Mouse (Mus musculus): ENCODE measurements around the gene Ly6g5b. TPM values are rescaled to one million over a fixed set of nuclear protein-coding genes. Genes with fewer than 3 reads are reported as not detected.

The Ly6g5b gene
- polyA plus RNA-seq (2015; fragmentation: Nextera tagmentation; extraction: Ambion mirVana): 0.57 and 0.63 TPM in 2 replicates

GRCm38 (mm10) chr17:35115046-35116019 is at the start of gene Ly6g5b:
Gene Ly6g5b (minus strand): TSS chr17:35115428.
- Histone ChIP-seq H3K4me2 (ENCODE audit: low read depth, low read length) (no peak within 1 kb of the TSS), H3K27ac (ENCODE audit: low read length) (no peak within 1 kb of the TSS), H3K4me1 (ENCODE audit: control insufficient read depth, insufficient read depth, low read length) (peaks cover 8% of the 10 kb centered on the region), H3K9me3 (replicated peaks; ENCODE audit: control insufficient read depth, low read length) (no peaks in the 10 kb centered on the region), H3K27me3 (ENCODE audit: control insufficient read depth, insufficient read depth, low read length) (no peaks in the 10 kb centered on the region), H3K9ac (ENCODE audit: low read length) (no peak within 1 kb of the TSS), H3K36me3 (ENCODE audit: control insufficient read depth, insufficient read depth) (peaks cover 33% of the 10 kb centered on the region), H3K4me3 (ENCODE audit: low read length) (no peak within 1 kb of the TSS)
- WGBS: 85% methylated on average over 8 of the region's 8 CpGs
- ATAC-seq (replicated peaks; ENCODE audit: extremely low read depth, insufficient read depth, low FRiP score): no peak

- Histone ChIP-seq H3K4me1 (ENCODE audit: control insufficient read depth, insufficient read depth, low read length) (peaks cover 23% of the 10 kb centered on the region), H3K27me3 (ENCODE audit: control insufficient read depth, insufficient read depth, low read length) (no peaks in the 10 kb centered on the region), H3K27ac (ENCODE audit: low read length) (peak overlapping the region; percentile 95), H3K9me3 (replicated peaks; ENCODE audit: control insufficient read depth, low read length) (no peaks in the 10 kb centered on the region), H3K4me3 (ENCODE audit: low read length) (peak overlapping the region; percentile 90), H3K4me2 (ENCODE audit: low read depth, low read length) (peak overlapping the region; percentile 88), H3K36me3 (ENCODE audit: control insufficient read depth, insufficient read depth) (peaks cover 30% of the 10 kb centered on the region), H3K9ac (ENCODE audit: low read length) (peak overlapping the region; percentile 100)
- no peak for ATAC-seq (replicated peaks; ENCODE audit: extremely low read depth, insufficient read depth, low FRiP score)
- 0% methylated on average over 24 of the region's 28 CpGs for WGBS
These were observed 49.0 kb upstream of the Ly6g5b start for GRCm38 (mm10) chr17:35164218-35164567.

- no peak for ATAC-seq (replicated peaks; ENCODE audit: extremely low read depth, insufficient read depth, low FRiP score)
- Histone ChIP-seq H3K27me3 (ENCODE audit: control insufficient read depth, insufficient read depth, low read length) (no peaks in the 10 kb centered on the region), H3K9me3 (replicated peaks; ENCODE audit: control insufficient read depth, low read length) (no peaks in the 10 kb centered on the region), H3K4me1 (ENCODE audit: control insufficient read depth, insufficient read depth, low read length) (peaks cover 23% of the 10 kb centered on the region), H3K4me3 (ENCODE audit: low read length) (peak overlapping the region; percentile 90), H3K36me3 (ENCODE audit: control insufficient read depth, insufficient read depth) (peaks cover 37% of the 10 kb centered on the region), H3K4me2 (ENCODE audit: low read depth, low read length) (peak overlapping the region; percentile 88), H3K9ac (ENCODE audit: low read length) (peak overlapping the region; percentile 100), H3K27ac (ENCODE audit: low read length) (peak overlapping the region; percentile 95)
- WGBS: 5% methylated on average over 8 of the region's 8 CpGs
These were observed 48.3 kb upstream of the Ly6g5b start for GRCm38 (mm10) chr17:35163326-35164081.

- peaks cover 23% of the 10 kb centered on the region for H3K4me1 ChIP-seq (ENCODE audit: control insufficient read depth, insufficient read depth, low read length)
- peak overlapping the region; percentile 90 for H3K4me3 ChIP-seq (ENCODE audit: low read length)
- H3K9me3 ChIP-seq (replicated peaks; ENCODE audit: control insufficient read depth, low read length): no peaks in the 10 kb centered on the region
- WGBS: 31% methylated on average over 12 of the region's 12 CpGs
- ATAC-seq (replicated peaks; ENCODE audit: extremely low read depth, insufficient read depth, low FRiP score): no peak
- no peaks in the 10 kb centered on the region for H3K27me3 ChIP-seq (ENCODE audit: control insufficient read depth, insufficient read depth, low read length)
- 0 out of 2 replicates have a peak overlapping the region, but pooled peaks have one; percentile 4 for H3K27ac ChIP-seq (ENCODE audit: low read length)
- peak overlapping the region; percentile 88 for H3K4me2 ChIP-seq (ENCODE audit: low read depth, low read length)
- H3K9ac ChIP-seq (ENCODE audit: low read length): peak overlapping the region; percentile 100
- peaks cover 44% of the 10 kb centered on the region for H3K36me3 ChIP-seq (ENCODE audit: control insufficient read depth, insufficient read depth)
These were observed 47.5 kb upstream of the Ly6g5b start for GRCm38 (mm10) chr17:35162730-35163129.

GRCm38 (mm10) chr17:35162121-35162520 is 46.9 kb upstream of the Ly6g5b start:
- H3K9ac ChIP-seq (ENCODE audit: low read length): peak overlapping the region; percentile 100
- peaks cover 50% of the 10 kb centered on the region for H3K36me3 ChIP-seq (ENCODE audit: control insufficient read depth, insufficient read depth)
- H3K4me2 ChIP-seq (ENCODE audit: low read depth, low read length): peak overlapping the region; percentile 88
- H3K4me3 ChIP-seq (ENCODE audit: low read length): peak overlapping the region; percentile 90
- WGBS: 56% methylated on average over 14 of the region's 14 CpGs
- no peaks in the 10 kb centered on the region for H3K9me3 ChIP-seq (replicated peaks; ENCODE audit: control insufficient read depth, low read length)
- H3K4me1 ChIP-seq (ENCODE audit: control insufficient read depth, insufficient read depth, low read length): peaks cover 23% of the 10 kb centered on the region
- no peaks in the 10 kb centered on the region for H3K27me3 ChIP-seq (ENCODE audit: control insufficient read depth, insufficient read depth, low read length)
- H3K27ac ChIP-seq (ENCODE audit: low read length): no peak overlapping the region
- no peak for ATAC-seq (replicated peaks; ENCODE audit: extremely low read depth, insufficient read depth, low FRiP score)

GRCm38 (mm10) chr17:35161421-35161820 is 46.2 kb upstream of the Ly6g5b start:
- Histone ChIP-seq H3K27me3 (ENCODE audit: control insufficient read depth, insufficient read depth, low read length) (no peaks in the 10 kb centered on the region), H3K4me2 (ENCODE audit: low read depth, low read length) (0 out of 2 replicates have a peak overlapping the region, but pooled peaks have one; percentile 4), H3K9me3 (replicated peaks; ENCODE audit: control insufficient read depth, low read length) (no peaks in the 10 kb centered on the region), H3K9ac (ENCODE audit: low read length) (no peak overlapping the region), H3K4me1 (ENCODE audit: control insufficient read depth, insufficient read depth, low read length) (peaks cover 23% of the 10 kb centered on the region), H3K4me3 (ENCODE audit: low read length) (no peak overlapping the region), H3K36me3 (ENCODE audit: control insufficient read depth, insufficient read depth) (peaks cover 57% of the 10 kb centered on the region), H3K27ac (ENCODE audit: low read length) (no peak overlapping the region)
- WGBS: 77% methylated on average over 11 of the region's 11 CpGs
- ATAC-seq (replicated peaks; ENCODE audit: extremely low read depth, insufficient read depth, low FRiP score): no peak

GRCm38 (mm10) chr17:35159638-35160037 is 44.4 kb upstream of the Ly6g5b start:
- no peak overlapping the region for H3K4me2 ChIP-seq (ENCODE audit: low read depth, low read length)

GRCm38 (mm10) chr17:35158850-35159593 is 43.8 kb upstream of the Ly6g5b start:
- Histone ChIP-seq H3K36me3 (ENCODE audit: control insufficient read depth, insufficient read depth) (peaks cover 81% of the 10 kb centered on the region), H3K9me3 (replicated peaks; ENCODE audit: control insufficient read depth, low read length) (no peaks in the 10 kb centered on the region), H3K9ac (ENCODE audit: low read length) (no peak overlapping the region), H3K27me3 (ENCODE audit: control insufficient read depth, insufficient read depth, low read length) (no peaks in the 10 kb centered on the region), H3K4me3 (ENCODE audit: low read length) (no peak overlapping the region), H3K27ac (ENCODE audit: low read length) (no peak overlapping the region), H3K4me2 (ENCODE audit: low read depth, low read length) (no peak overlapping the region), H3K4me1 (ENCODE audit: control insufficient read depth, insufficient read depth, low read length) (peaks cover 16% of the 10 kb centered on the region)
- 90% methylated on average over 16 of the region's 16 CpGs for WGBS
- no peak for ATAC-seq (replicated peaks; ENCODE audit: extremely low read depth, insufficient read depth, low FRiP score)

More at GRCm38 (mm10) chr17:35159638-35160037, 44.4 kb upstream of the Ly6g5b start:
- Histone ChIP-seq H3K9me3 (replicated peaks; ENCODE audit: control insufficient read depth, low read length) (no peaks in the 10 kb centered on the region), H3K27me3 (ENCODE audit: control insufficient read depth, insufficient read depth, low read length) (no peaks in the 10 kb centered on the region), H3K27ac (ENCODE audit: low read length) (no peak overlapping the region), H3K36me3 (ENCODE audit: control insufficient read depth, insufficient read depth) (peaks cover 75% of the 10 kb centered on the region), H3K4me3 (ENCODE audit: low read length) (no peak overlapping the region), H3K4me1 (ENCODE audit: control insufficient read depth, insufficient read depth, low read length) (peaks cover 16% of the 10 kb centered on the region), H3K9ac (ENCODE audit: low read length) (no peak overlapping the region)
- no peak for ATAC-seq (replicated peaks; ENCODE audit: extremely low read depth, insufficient read depth, low FRiP score)
- 82% methylated on average over 7 of the region's 7 CpGs for WGBS
